Mouse (Mus musculus) testis, postnatal 14 days (tissue): ENCODE measurements around the gene Sh3d19.

Experiments
- DNase-seq: peaks from one replicate; pipeline ENCODE4 v3.0.0; 2021; ENCODE audit warnings: low spot score

Sh3d19 gene

DNA sequence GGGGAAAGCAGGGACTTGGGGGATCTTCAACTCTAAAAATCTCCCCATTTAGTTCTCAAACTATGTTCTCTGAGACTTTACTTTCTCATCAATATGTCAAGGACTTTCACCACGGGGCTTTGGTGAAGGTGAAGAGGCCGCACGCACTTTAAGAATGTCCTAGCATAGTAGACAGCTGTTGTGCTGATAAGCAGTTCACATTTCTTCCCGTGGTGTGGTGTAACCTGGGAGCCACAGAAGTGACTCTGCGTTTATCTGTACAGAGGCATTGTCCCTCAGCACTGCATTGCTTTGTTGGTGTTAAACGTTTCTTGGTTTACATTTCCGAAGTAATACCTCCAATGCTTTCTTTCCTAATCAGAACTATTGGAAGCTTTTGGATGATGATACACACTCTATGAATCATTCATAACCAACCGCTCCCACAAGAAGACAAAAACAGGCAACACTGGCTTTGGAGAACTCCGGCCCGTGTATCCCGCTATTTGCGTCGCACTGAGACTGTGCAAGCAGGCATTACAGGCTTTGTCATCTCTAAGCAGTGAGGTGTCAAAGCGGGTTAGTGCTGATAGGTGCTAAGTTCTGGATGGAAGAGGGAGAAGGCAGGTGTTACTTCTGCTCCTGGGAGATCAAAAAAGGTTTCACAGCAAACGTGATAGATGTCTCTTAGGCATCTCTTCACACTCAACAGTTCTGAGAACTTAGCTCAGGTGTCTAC is 57.9 kb downstream of the Sh3d19 start:
- DNase-seq, result no peak

- no peak for DNase-seq
Measured at GRCm38 (mm10) chr3:86030566-86030965, 59.7 kb downstream of the Sh3d19 start.

DNA sequence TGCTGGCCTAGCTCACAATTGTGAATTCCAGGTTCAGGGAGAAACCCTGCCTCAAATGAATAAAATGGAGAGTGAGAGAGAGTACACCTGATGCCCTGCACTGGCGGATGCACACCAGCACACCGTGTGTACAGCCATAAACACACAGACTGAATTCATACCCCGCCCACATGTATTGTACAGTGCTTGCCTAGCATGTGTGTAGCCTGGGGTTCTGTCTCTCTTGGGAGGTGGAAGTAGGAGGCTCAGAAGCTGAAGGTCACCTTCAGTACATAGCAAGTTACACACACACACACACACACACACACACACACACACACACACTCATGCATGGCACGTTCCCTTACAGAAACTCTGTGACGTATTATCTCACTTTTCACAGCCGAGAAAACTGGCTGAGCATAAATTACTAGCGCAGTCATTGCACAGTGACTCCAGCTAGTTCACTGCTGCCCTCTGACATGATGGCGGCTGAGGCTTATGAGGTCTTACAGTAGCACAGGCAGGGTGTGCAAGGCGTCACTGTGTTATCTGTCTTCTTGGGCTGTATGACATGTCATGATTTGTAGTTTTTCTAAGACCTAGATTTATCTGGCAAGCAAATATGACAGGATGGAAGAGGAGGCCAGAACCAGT is 62.7 kb downstream of the Sh3d19 start:
- DNase-seq, result no peak

- DNase-seq, result no peak
Measured at GRCm38 (mm10) chr3:86037926-86038484, 67.1 kb downstream of the Sh3d19 start.

- DNase-seq, result no peak
Measured at GRCm38 (mm10) chr3:86038648-86039047, 67.7 kb downstream of the Sh3d19 start.

DNA sequence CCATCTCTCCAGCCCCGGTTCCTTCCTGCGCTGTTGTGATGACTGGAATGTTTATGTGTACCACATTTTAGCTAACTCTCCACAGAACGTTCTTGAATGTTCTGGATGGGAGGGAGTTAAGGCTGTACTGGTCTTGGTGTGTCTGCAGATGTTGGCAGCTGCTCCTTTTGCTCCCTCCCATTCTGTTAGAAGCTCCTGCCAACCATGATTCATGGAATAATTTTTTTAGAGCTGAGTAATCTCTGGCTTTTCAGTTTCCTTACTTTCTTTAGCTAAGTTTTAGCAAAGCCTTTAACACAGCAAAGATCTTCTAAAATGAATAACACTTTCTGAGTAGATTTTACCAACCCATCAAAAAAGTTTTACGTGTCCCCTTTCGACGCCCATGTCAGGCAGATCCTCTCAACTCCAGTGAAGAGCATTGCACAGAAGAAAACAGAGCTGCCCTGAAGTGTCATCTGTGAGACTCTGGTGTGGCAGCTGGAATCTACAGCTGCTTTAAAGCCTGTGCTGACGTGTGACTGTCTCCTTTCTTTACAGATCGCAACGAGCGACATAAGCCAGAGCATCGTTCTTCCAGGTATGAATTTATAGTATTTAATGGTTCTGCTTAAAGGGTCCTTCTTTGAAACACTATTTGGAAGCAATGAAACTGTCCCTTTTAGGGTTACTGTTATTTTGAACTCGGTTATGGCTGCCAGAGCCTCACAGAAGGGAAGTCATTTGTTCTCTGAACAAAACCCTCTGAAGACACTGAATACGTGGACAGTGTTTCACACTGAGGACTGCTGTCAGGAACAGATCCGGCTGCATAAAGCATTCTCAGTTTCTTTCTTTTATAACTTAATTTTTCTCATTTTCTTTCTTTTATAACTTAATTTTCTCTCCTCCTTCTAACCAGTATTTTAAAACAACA is 69.6 kb downstream of the Sh3d19 start:
- peak; percentile 18 for DNase-seq

DNA sequence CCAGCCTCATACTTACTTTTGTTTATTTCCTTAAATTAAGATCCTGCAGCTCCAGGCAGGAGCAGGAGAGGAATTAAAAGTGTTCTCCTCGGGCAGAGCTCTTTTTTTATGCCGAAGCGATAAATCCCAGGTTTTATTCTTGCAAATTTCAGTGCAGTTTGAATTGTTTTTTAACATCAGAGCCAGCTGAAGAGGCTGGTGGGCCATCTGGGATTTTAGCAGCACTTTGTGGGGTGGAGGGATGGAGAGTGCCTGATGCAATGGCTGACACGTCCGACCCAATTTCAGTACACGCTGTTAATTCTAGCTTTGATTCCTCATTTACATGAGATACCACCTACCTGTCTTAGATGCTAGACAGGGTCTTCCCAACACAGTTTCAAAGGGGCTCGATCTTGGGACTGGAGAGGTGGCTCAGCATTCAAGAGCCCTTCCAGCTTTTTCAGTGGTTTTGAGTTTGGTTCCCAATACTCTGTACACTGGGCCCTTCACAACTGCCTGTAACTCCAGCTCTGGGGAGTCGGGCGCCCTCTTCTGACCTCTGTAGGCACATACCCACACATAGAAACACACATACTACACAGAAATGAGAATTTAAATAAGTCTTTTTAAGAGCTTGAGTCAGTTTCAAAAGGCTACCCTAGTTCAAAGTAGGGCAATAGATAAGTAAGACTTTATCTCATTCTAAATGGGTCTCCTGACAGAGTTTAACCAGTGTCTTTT is 76.9 kb downstream of the Sh3d19 start:
- DNase-seq, result no peak

- DNase-seq, result no peak
Measured at GRCm38 (mm10) chr3:86049041-86049440, 78.1 kb downstream of the Sh3d19 start.

DNA sequence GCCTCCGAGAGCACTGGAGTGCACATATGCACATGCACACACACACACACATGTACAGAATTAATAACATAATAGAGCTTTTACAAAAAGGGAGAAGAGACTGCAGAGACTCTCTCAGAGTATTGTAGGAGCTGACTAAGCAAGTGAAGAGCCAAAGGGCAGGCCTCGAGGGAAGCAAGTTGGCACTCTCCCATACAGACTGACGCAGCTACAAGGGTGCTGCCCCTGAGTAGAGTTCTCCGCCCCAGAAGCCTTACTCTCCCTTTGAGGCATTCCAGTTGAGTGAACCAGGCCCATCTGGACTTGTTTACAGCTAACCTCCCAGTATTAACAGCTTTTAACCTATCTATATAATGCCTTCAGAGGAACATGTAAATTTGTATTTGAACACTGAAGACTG is 85.8 kb downstream of the Sh3d19 start:
- peak; percentile 25 for DNase-seq

DNA sequence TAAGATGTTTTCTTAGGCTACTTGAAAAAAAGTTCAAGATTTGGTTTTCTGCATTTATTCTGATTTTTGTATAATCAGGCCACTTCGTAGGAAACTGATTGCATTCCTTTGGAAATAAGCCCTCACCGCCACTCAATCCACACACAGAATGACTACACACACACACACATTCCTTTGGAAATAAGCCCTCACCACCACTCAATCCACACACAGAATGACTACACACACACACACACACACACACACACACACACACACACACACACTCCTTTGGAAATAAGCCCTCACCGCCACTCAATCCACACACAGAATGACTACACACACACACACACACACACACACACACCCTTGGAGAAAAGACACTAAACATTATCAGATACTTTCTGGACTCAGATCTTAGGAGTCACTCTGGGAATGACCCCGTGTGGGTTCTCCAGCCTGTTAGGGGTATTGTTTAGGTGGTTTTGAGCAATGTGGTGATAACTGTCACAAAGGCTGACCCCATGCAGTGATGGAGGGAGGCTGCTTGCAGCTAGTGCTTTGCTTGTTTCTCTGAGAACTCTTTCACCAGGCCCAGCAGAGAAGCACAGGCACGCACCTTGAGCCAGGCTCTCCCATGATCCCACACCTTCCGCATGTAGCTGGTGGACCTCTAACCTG is 86.7 kb downstream of the Sh3d19 start:
- no peak for DNase-seq

- DNase-seq, result no peak
Measured at GRCm38 (mm10) chr3:86069646-86070250, 98.8 kb downstream of the Sh3d19 start.

DNA sequence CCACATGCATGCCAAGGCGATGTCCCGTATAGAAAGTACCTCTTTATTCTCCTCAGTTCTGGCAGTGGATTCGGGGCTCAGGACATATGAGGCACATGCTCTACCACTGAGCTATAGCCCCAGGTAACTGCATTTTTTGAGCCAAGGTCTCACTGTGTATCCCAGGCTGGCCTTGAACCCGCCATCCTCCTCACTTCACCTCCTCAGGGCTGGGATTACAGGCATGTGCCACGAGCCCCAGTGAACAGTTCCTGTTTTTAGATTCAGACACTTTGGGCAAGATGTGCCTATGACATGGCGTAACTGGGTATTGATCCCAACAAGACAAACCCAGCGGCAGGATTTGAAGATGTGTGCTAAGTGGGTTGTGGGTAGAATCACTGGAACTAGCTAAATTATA is 99.9 kb downstream of the Sh3d19 start:
- DNase-seq, result no peak

- no peak for DNase-seq
Measured at GRCm38 (mm10) chr3:86072066-86072465, 101.2 kb downstream of the Sh3d19 start.

DNA sequence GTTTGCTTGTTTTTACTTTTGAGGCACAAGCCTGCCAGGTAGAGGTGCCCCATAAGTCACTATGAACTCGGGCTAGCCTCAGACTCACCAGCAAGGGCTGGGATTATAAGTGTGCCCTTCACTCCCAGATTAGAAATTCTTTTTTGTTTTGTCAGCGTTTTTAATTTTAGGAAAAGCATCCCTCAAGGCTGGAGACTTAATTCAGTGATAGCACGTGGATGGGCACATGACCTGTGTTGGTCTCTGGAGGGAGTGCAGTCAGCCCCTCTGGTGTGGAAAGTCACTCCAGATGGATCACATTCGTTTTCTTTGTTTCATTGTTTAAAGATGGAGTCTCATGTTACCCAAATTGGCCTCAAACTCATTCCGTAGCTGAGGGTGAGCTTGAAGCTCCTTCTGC is 102.0 kb downstream of the Sh3d19 start:
- DNase-seq, result no peak

DNA sequence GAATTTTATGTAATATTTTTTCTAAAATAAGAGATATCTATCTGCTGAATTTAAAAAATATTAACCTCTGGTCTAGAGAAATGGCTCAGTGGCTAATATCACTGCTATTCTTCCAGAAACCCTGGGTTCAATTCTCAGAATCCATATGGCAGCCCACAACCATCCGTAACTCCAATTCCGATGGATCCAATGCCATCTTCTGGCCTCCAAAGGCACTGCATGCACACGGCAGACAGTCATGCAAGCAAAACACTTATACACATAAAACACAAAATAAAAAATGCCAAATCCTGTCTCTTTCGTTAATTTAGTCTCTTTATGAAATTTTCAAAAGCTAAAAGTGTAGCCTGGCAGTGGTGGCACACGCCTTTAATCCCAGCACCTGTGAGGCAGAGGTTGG is 104.7 kb downstream of the Sh3d19 start:
- no peak for DNase-seq

- no peak for DNase-seq
Measured at GRCm38 (mm10) chr3:86076511-86077283, 105.8 kb downstream of the Sh3d19 start.

DNA sequence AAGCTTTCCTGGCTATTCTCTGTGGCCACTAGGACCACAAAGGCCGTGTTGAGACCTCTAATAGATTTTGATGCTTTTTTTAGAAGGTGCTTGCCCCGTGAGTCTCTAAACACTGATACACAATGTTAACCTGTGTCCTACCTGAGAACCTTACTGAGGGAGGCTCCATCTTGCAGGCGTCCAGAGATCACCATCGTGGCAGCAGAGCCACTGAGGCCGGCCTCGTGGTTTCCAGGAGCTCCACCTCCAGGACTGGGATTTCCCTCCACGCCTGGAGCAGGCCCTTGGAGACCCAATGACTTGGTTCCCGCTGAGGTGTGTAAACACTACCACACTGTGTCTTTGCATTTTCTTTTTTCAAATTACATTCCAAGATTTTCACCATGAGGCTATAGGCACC is 112.1 kb downstream of the Sh3d19 start:
- no peak for DNase-seq

- no peak for DNase-seq
Measured at GRCm38 (mm10) chr3:86085001-86085400, 114.1 kb downstream of the Sh3d19 start.

DNA sequence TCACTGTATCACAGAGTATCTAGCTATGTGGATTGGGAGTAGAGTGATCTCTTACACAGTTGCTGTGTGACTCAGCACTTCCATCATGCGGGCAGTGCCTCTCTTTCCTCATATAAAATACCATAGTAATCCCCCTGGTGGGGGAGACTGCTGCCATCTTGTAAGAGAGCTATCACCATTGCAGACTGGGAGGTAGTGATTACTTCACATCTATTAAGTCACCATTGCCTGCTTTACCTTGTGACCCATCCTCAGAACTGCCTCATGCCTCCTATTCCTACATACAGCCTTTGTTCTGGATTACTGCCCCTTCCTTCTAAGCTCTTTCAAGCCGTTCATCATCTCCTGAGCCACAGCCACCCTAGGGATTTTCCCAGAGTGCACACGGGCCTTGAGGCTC is 117.0 kb downstream of the Sh3d19 start:
- no peak for DNase-seq

DNA sequence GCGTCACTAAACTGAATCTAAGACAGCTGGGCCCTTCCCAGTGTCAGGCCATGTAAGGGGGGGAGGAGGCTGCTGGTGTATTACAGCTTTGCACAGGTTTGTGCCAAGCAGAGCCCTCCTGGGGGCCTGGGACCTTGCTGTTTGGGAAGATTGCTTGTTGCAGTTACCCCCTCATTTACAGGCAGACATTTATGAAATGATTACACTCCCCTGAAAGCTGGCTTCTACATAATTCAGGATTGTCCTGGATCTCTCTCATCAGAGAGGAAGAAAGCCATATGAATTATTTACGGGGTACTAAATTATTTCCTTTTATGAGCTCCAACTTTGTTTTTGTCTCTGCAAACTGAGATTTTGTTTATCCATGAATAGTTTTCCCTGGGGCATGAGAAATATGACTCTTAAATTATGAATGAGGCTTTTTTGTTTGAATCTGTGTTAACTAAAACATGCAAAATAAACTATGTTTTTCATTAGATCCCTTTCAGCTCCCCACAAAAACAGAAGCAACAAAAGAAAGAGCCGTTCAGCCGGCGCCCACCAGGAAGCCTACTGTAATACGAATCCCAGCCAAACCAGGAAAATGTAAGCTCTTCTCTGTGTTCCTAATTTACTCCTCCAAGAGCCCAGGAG is 122.4 kb downstream of the Sh3d19 start:
- no peak for DNase-seq
